Mouse (Mus musculus) stomach, embryonic 16.5 days (tissue): ENCODE results near the gene Arhgap42. TPM values are rescaled to one million over a fixed set of nuclear protein-coding genes. Genes with fewer than 3 reads are reported as not detected.

Experiments used
- ATAC-seq: fragments of 200-750 bp; cut with Nextera tagmentation; 2 replicates; pipeline ENCODE4 v1.8.0; 2017; ENCODE audit warnings: moderate number of reproducible peaks, moderate TSS enrichment; ENCODE audit not compliant: insufficient read depth, low FRiP score
- H3K27ac ChIP-seq: fragments of 300-500 bp; sonication (generic); 2 replicates; pipeline ENCODE4 v1.5.1; 2014; ENCODE audit warnings: low read length
- H3K27me3 ChIP-seq: fragments of 300-500 bp; sonication (generic); 2 replicates; pipeline ENCODE4 v1.6.1; 2014; ENCODE audit warnings: low read length, control low read depth, mixed read lengths; ENCODE audit not compliant: control insufficient read depth, insufficient read depth
- H3K36me3 ChIP-seq: fragments of 300-500 bp; sonication (generic); 2 replicates; pipeline ENCODE4 v1.6.1; 2014; ENCODE audit warnings: low read length; ENCODE audit not compliant: control insufficient read depth, insufficient read depth
- H3K4me1 ChIP-seq: fragments of 300-500 bp; sonication (generic); 2 replicates; pipeline ENCODE4 v1.6.1; 2014; ENCODE audit warnings: low read length, control low read depth, mixed read lengths; ENCODE audit not compliant: control insufficient read depth, insufficient read depth
- H3K4me2 ChIP-seq: fragments of 300-500 bp; sonication (generic); 2 replicates; pipeline ENCODE4 v1.6.1; 2014; ENCODE audit warnings: low read depth, low read length, mixed read lengths
- H3K4me3 ChIP-seq: fragments of 300-500 bp; sonication (generic); replicated peaks from 2 replicates; pipeline ENCODE4 v1.5.1; 2014; ENCODE audit warnings: mild to moderate bottlenecking, low read length
- H3K9ac ChIP-seq: fragments of 300-500 bp; sonication (generic); 2 replicates; pipeline ENCODE4 v1.6.1; 2014; ENCODE audit warnings: low read length
- H3K9me3 ChIP-seq: fragments of 300-500 bp; sonication (generic); replicated peaks from 2 replicates; pipeline ENCODE4 v1.6.1; 2016; ENCODE audit warnings: low read length, control low read depth; ENCODE audit not compliant: control insufficient read depth
- WGBS: fragments of 180-500 bp; shearing (Covaris S2); extraction: QIAGEN DNeasy Blood & Tissue Kit; methylation state at CpG from one replicate; pipeline ENCODE4 v1.1.7; 2014; 5-methylcytosine and 5-hydroxymethylcytosine counted together
- polyA plus RNA-seq: library from polyadenylated mRNA; unstranded; fragments of >200 nt; fragmentation: Nextera tagmentation; extraction: Ambion mirVana; gene quantifications from 2 replicates; pipeline ENCODE4 v1.2.1, GENCODE M21; 2015

Gene Arhgap42
- polyA plus RNA-seq, 1 experiment from 2014 or later: 27.2 TPM

GRCm38 (mm10) chr9:9142144-9142543 lies 96.8 kb downstream of the Arhgap42 start:
- 0 out of 2 replicates have a peak, but pooled peaks cover 6% of the 10 kb centered on the region for H3K4me1 ChIP-seq
- H3K27me3 ChIP-seq: no peaks in the 10 kb centered on the region
- H3K9me3 ChIP-seq: no peaks in the 10 kb centered on the region
- no peak overlapping the region for H3K4me3 ChIP-seq
- no peaks in the 10 kb centered on the region for H3K36me3 ChIP-seq
- WGBS: 59% methylated on average over 1 of the region's 1 CpGs
- no peak overlapping the region for H3K27ac ChIP-seq
- H3K4me2 ChIP-seq: no peak overlapping the region
- ATAC-seq: no peak
- H3K9ac ChIP-seq: no peak overlapping the region

- no peak overlapping the region for H3K4me3 ChIP-seq
- no peak overlapping the region for H3K4me2 ChIP-seq
- H3K4me1 ChIP-seq: peaks cover 10% of the 10 kb centered on the region
- H3K9me3 ChIP-seq: no peaks in the 10 kb centered on the region
- no peak overlapping the region for H3K27ac ChIP-seq
- H3K27me3 ChIP-seq: no peaks in the 10 kb centered on the region
- H3K9ac ChIP-seq: no peak overlapping the region
- ATAC-seq: no peak
- no peaks in the 10 kb centered on the region for H3K36me3 ChIP-seq
- 87% methylated on average over 4 of the region's 4 CpGs for WGBS
Observed at GRCm38 (mm10) chr9:9128996-9129694, 109.8 kb downstream of the Arhgap42 start.

- Histone ChIP-seq H3K9me3 (no peaks in the 10 kb centered on the region), H3K27ac (no peak overlapping the region), H3K4me1 (peaks cover 10% of the 10 kb centered on the region), H3K27me3 (no peaks in the 10 kb centered on the region), H3K36me3 (no peaks in the 10 kb centered on the region), H3K4me3 (no peak overlapping the region), H3K9ac (no peak overlapping the region), H3K4me2 (no peak overlapping the region)
- ATAC-seq: no peak
- 29% methylated on average over 4 of the region's 4 CpGs for WGBS
Observed at GRCm38 (mm10) chr9:9127041-9127755, 111.7 kb downstream of the Arhgap42 start.

GRCm38 (mm10) chr9:9124156-9124555 lies 114.7 kb downstream of the Arhgap42 start:
- no peaks in the 10 kb centered on the region for H3K27me3 ChIP-seq
- H3K27ac ChIP-seq: no peak overlapping the region
- H3K9ac ChIP-seq: no peak overlapping the region
- H3K36me3 ChIP-seq: no peaks in the 10 kb centered on the region
- H3K4me3 ChIP-seq: no peak overlapping the region
- ATAC-seq: no peak
- 42% methylated on average over 2 of the region's 2 CpGs for WGBS
- no peak overlapping the region for H3K4me2 ChIP-seq
- no peaks in the 10 kb centered on the region for H3K9me3 ChIP-seq
- H3K4me1 ChIP-seq: peaks cover 10% of the 10 kb centered on the region

- no peak overlapping the region for H3K9ac ChIP-seq
- no peak for ATAC-seq
- H3K4me2 ChIP-seq: no peak overlapping the region
- no peaks in the 10 kb centered on the region for H3K27me3 ChIP-seq
- no peak overlapping the region for H3K27ac ChIP-seq
- no peaks in the 10 kb centered on the region for H3K4me1 ChIP-seq
- 71% methylated on average over 3 of the region's 3 CpGs for WGBS
- H3K4me3 ChIP-seq: no peak overlapping the region
- no peaks in the 10 kb centered on the region for H3K36me3 ChIP-seq
- H3K9me3 ChIP-seq: no peaks in the 10 kb centered on the region
Observed at GRCm38 (mm10) chr9:9114266-9114665, 124.6 kb downstream of the Arhgap42 start.

- no peak for ATAC-seq
- Histone ChIP-seq H3K4me2 (no peak overlapping the region), H3K4me1 (no peaks in the 10 kb centered on the region), H3K9ac (no peak overlapping the region), H3K27ac (no peak overlapping the region), H3K4me3 (no peak overlapping the region), H3K27me3 (no peaks in the 10 kb centered on the region), H3K9me3 (no peaks in the 10 kb centered on the region), H3K36me3 (no peaks in the 10 kb centered on the region)
- WGBS: 29% methylated on average over 1 of the region's 1 CpGs
Observed at GRCm38 (mm10) chr9:9113847-9114246, 125.1 kb downstream of the Arhgap42 start.

- Histone ChIP-seq H3K9ac (no peak overlapping the region), H3K9me3 (no peaks in the 10 kb centered on the region), H3K27ac (peak overlapping the region; percentile 19; the same call in 1 of the 2 replicates), H3K4me2 (no peak overlapping the region), H3K27me3 (no peaks in the 10 kb centered on the region), H3K36me3 (no peaks in the 10 kb centered on the region), H3K4me3 (no peak overlapping the region), H3K4me1 (no peaks in the 10 kb centered on the region)
- no peak for ATAC-seq
- WGBS: 55% methylated on average over 4 of the region's 4 CpGs
Observed at GRCm38 (mm10) chr9:9112921-9113320, 126.0 kb downstream of the Arhgap42 start.

GRCm38 (mm10) chr9:9107697-9108096 lies 131.2 kb downstream of the Arhgap42 start:
- Histone ChIP-seq H3K9ac (no peak overlapping the region), H3K27me3 (no peaks in the 10 kb centered on the region), H3K4me1 (no peaks in the 10 kb centered on the region), H3K9me3 (no peaks in the 10 kb centered on the region), H3K4me3 (no peak overlapping the region), H3K4me2 (no peak overlapping the region), H3K27ac (no peak overlapping the region), H3K36me3 (no peaks in the 10 kb centered on the region)
- ATAC-seq: no peak

GRCm38 (mm10) chr9:9104761-9105160 lies 134.1 kb downstream of the Arhgap42 start:
- WGBS: 51% methylated on average over 3 of the region's 3 CpGs
- no peaks in the 10 kb centered on the region for H3K36me3 ChIP-seq
- no peak overlapping the region for H3K9ac ChIP-seq
- no peak overlapping the region for H3K27ac ChIP-seq
- ATAC-seq: peak; percentile 58; the same call in 1 of the 2 replicates
- no peaks in the 10 kb centered on the region for H3K4me1 ChIP-seq
- H3K4me2 ChIP-seq: no peak overlapping the region
- H3K27me3 ChIP-seq: no peaks in the 10 kb centered on the region
- H3K9me3 ChIP-seq: no peaks in the 10 kb centered on the region
- no peak overlapping the region for H3K4me3 ChIP-seq
